Mouse (Mus musculus) bone marrow macrophage, adult 2 months (primary cell): ENCODE measurements at regions not wholly inside any gene's neighbourhood (a gene's known extent, or its start where the extent isn't known, plus 50 kb on each side); places are given as distances from the start of the nearest gene placed in this dataset.

Experiments used
- CTCF ChIP-seq: IDR thresholded peaks from 2 replicates; pipeline ENCODE4 v1.5.1; 2012; ENCODE audit warnings: low read depth, mild to moderate bottlenecking, low read length, moderate library complexity
- POLR2A ChIP-seq: IDR thresholded peaks from 2 replicates; pipeline ENCODE4 v1.6.1; 2012; ENCODE audit warnings: mild to moderate bottlenecking, low read depth, low read length, borderline replicate concordance

DNA sequence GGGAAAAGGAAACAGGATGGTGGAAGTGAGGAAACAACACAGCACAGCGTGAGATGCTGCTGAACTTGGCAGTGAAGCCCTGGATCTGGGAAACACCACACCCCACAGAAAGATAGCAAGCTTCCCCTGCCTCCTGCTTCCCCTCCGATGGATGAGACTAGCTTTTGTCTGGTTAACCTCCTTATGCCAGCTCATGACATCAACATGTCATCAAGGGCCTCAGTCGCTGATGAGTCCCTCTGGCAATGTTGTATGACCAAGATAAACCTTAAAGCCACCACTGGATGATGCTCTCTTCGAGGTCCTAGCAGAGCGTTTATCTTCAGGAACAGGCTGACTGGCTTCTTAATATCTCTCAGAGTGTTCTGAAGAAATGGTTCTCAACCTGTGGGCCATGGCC is 388.1 kb downstream of the Cd83 start:
- TF ChIP-seq CTCF: no peak
- no peak for TF ChIP-seq POLR2A
